Mouse (Mus musculus): Measurements from ENCODE around the gene Ap3b1. TPM values are rescaled to one million over a fixed set of nuclear protein-coding genes. Genes with fewer than 3 reads are reported as not detected.
A peak's percentile ranks its signal among the peaks of the same experiment; 100 is the strongest.

Ap3b1 gene
- total and polyA plus RNA-seq, 3 experiments, result 16.6 to 27.5 (median 23.4) TPM

DNA sequence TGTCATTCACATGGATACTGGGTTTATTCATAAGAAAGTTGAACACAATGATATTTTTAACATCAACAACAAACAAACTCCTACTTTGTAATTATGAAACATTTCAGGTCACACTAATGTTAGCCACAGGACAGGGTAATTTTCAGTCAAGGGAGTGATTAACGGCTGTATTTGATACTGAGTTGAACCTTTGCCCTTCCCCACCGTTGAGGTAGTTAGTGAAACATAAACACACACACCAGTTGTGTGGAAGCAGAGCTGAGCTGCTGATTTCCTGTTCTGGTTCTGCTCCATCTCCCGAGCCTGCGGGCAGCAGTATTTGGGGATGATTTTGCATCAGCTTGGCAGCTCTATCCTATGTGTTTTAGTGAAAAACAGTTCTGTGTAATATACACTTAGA is 88.2 kb downstream of the Ap3b1 start:
- intact Hi-C loops (cut with DNase I), result no loop called here
- Histone ChIP-seq H3K9ac (ENCODE audit: low read depth, low read length) (no peak overlapping the region), H3K27me3 (ENCODE audit: control insufficient read depth, insufficient read depth, low read length) (no peaks in the 10 kb centered on the region), H3K36me3 (ENCODE audit: control insufficient read depth, insufficient read depth, low read length) (no peaks in the 10 kb centered on the region; the same call in 1 of the 2 replicates), H3K4me3 (no peak overlapping the region), H3K4me1 (ENCODE audit: control insufficient read depth, insufficient read depth, low read length) (no peaks in the 10 kb centered on the region), H3K27ac (no peak overlapping the region), H3K79me2 (replicated peaks; ENCODE audit: control insufficient read depth, insufficient read depth, low read length) (no peaks in the 10 kb centered on the region)
- TF ChIP-seq CTCF (IDR thresholded peaks at IDR 0.05) (no peak), POLR2A (IDR thresholded peaks at IDR 0.05; ENCODE audit: insufficient read depth, low read depth, low read length) (no peak), EP300 (IDR thresholded peaks at IDR 0.05; ENCODE audit: insufficient read depth, low read depth, low read length) (no peak)
- DNase-seq, result no peak
- 47% methylated on average over 4 of the region's 4 CpGs for WGBS

DNA sequence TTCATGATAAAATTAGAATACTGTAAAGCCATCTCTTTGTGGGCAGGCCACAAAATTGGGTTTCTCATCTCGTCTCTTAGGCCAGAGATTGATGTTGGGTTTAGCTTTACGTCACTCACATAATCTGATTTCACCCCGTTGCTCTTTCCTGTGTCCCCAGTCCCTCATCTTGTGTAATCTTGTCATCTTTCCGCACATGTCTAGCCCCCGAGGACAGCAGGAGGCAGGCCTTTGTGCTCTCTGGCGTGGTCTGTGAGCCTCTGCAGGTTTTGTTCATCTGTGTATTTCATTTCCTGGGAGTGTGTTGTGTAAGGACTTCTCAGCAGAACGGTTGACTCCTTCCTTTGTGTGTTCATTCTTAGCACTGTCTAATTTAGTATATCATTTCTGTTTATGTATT is 90.8 kb downstream of the Ap3b1 start:
- 59% methylated on average over 7 of the region's 7 CpGs for WGBS
- Histone ChIP-seq H3K79me2 (replicated peaks; ENCODE audit: control insufficient read depth, insufficient read depth, low read length) (no peaks in the 10 kb centered on the region), H3K27ac (no peak overlapping the region), H3K4me3 (no peak overlapping the region), H3K27me3 (ENCODE audit: control insufficient read depth, insufficient read depth, low read length) (no peaks in the 10 kb centered on the region), H3K4me1 (ENCODE audit: control insufficient read depth, insufficient read depth, low read length) (no peaks in the 10 kb centered on the region), H3K9ac (ENCODE audit: low read depth, low read length) (no peak overlapping the region), H3K36me3 (ENCODE audit: control insufficient read depth, insufficient read depth, low read length) (no peaks in the 10 kb centered on the region; the same call in 1 of the 2 replicates)
- intact Hi-C loops (cut with DNase I), result no loop called here
- no peak for DNase-seq
- no peak for TF ChIP-seq CTCF (IDR thresholded peaks at IDR 0.05)
- no peak for TF ChIP-seq POLR2A (IDR thresholded peaks at IDR 0.05; ENCODE audit: insufficient read depth, low read depth, low read length)
- no peak for TF ChIP-seq EP300 (IDR thresholded peaks at IDR 0.05; ENCODE audit: insufficient read depth, low read depth, low read length)

DNA sequence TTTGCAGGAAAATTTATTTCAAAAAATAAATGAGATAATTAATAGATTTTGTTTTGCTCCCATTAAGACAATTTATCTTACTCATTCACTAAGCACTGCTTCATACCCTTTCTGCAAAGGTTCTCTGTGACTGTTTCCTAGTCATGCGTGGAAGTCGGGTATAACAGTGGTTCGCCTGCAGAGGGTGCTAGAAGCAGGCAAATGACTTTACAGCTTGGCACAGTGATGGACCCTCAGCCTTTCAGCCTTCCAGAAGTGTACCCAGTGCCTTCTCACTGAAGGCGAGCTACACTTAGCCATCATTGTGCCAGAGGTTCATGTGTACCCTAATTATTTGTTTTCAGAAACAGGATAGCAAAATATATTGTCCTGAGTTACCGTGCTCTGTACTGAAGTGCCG is 92.5 kb downstream of the Ap3b1 start:
- Histone ChIP-seq H3K36me3 (ENCODE audit: control insufficient read depth, insufficient read depth, low read length) (no peaks in the 10 kb centered on the region), H3K27me3 (ENCODE audit: control insufficient read depth, insufficient read depth, low read length) (no peaks in the 10 kb centered on the region), H3K9ac (ENCODE audit: low read depth, low read length) (no peak overlapping the region), H3K4me3 (no peak overlapping the region), H3K4me1 (ENCODE audit: control insufficient read depth, insufficient read depth, low read length) (no peaks in the 10 kb centered on the region), H3K27ac (no peak overlapping the region), H3K79me2 (replicated peaks; ENCODE audit: control insufficient read depth, insufficient read depth, low read length) (no peaks in the 10 kb centered on the region)
- TF ChIP-seq EP300 (IDR thresholded peaks at IDR 0.05; ENCODE audit: insufficient read depth, low read depth, low read length), result no peak
- TF ChIP-seq CTCF (IDR thresholded peaks at IDR 0.05), result peak; percentile 81
- 64% methylated on average over 6 of the region's 6 CpGs for WGBS
- intact Hi-C loops (cut with DNase I), result loop anchor here (1.0 kb wide), 1 partner anchor 490 kb away; no protein-coding TSS in a partner anchor
- peak in 1 of 2 experiments; percentile 33 for DNase-seq

DNA sequence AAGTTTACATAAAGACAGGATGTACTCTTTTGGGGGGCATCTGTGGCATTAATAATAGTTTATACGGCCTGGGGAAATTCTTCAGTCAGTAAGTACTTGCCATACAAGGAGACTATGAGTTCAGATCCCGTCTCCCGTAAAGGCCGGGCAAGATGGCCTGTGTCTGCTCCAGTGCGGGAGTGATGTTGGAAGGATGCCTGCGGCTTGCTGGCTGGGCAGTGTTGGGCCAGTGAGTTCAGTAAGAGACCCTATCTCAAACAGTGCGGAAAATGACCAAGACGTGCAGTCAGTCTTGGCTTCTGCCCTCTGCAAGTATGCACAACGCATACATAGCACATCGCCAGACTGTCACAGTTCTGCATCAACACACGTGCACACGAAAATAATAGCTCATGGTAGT is 95.4 kb downstream of the Ap3b1 start:
- Histone ChIP-seq H3K4me1 (ENCODE audit: control insufficient read depth, insufficient read depth, low read length) (no peaks in the 10 kb centered on the region; the same call in 1 of the 2 replicates), H3K27ac (no peak overlapping the region), H3K27me3 (ENCODE audit: control insufficient read depth, insufficient read depth, low read length) (no peaks in the 10 kb centered on the region), H3K79me2 (replicated peaks; ENCODE audit: control insufficient read depth, insufficient read depth, low read length) (no peaks in the 10 kb centered on the region), H3K4me3 (no peak overlapping the region), H3K9ac (ENCODE audit: low read depth, low read length) (no peak overlapping the region), H3K36me3 (ENCODE audit: control insufficient read depth, insufficient read depth, low read length) (no peaks in the 10 kb centered on the region)
- no peak for DNase-seq
- TF ChIP-seq CTCF (IDR thresholded peaks at IDR 0.05) (no peak), EP300 (IDR thresholded peaks at IDR 0.05; ENCODE audit: insufficient read depth, low read depth, low read length) (no peak), POLR2A (IDR thresholded peaks at IDR 0.05; ENCODE audit: insufficient read depth, low read depth, low read length) (no peak)
- intact Hi-C loops (cut with DNase I), result no loop called here
- 92% methylated on average over 12 of the region's 12 CpGs for WGBS

DNA sequence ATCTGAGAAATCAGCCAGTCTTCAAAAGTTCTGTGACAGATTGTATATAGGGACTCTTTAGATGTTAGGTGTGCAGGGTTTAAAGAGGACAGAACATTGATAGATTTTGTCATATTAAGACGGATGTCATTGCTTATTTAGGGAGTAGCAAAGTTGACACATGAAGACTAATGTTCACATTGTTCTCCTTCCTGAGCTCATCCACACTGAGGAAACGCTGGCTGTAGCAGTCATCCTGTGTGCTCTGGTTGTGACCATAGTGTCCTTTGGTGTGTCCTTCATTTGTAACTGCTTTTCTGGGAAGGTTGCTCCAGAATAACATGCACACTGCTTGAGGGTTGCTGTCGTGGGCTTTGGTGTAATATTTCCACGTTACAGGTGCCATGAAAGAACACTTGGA is 100.4 kb downstream of the Ap3b1 start:
- Histone ChIP-seq H3K27ac (no peak overlapping the region), H3K9ac (ENCODE audit: low read depth, low read length) (no peak overlapping the region), H3K4me1 (ENCODE audit: control insufficient read depth, insufficient read depth, low read length) (no peaks in the 10 kb centered on the region; the same call in 1 of the 2 replicates), H3K79me2 (replicated peaks; ENCODE audit: control insufficient read depth, insufficient read depth, low read length) (no peaks in the 10 kb centered on the region), H3K36me3 (ENCODE audit: control insufficient read depth, insufficient read depth, low read length) (0 out of 2 replicates have a peak, but pooled peaks cover 2% of the 10 kb centered on the region), H3K27me3 (ENCODE audit: control insufficient read depth, insufficient read depth, low read length) (no peaks in the 10 kb centered on the region), H3K4me3 (no peak overlapping the region)
- intact Hi-C loops (cut with DNase I), result no loop called here
- WGBS, result 46% methylated on average over 4 of the region's 4 CpGs
- TF ChIP-seq POLR2A (IDR thresholded peaks at IDR 0.05; ENCODE audit: insufficient read depth, low read depth, low read length), result no peak
- no peak for TF ChIP-seq CTCF (IDR thresholded peaks at IDR 0.05)
- TF ChIP-seq EP300 (IDR thresholded peaks at IDR 0.05; ENCODE audit: insufficient read depth, low read depth, low read length), result no peak
- no peak for DNase-seq

DNA sequence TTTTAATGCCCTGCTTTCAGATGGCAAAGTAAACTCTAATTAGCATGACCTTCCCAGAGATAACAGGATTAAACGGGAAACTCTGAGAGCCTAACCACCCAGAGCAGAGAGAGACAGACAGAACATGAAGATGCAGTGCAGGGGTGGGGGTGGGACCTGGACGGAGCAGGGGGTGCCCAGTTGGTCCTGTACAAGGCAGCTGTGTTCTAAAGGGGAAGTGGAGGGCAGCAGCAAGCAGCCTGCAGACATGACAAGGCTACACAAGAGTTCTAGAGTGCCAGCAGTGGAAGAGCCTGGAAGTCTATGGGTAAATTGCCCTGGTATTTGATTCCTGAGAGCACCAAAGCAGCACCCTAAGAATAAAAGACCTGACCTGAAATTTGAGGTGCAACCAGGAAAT is 105.5 kb downstream of the Ap3b1 start:
- H3K4me3 ChIP-seq, result no peak overlapping the region
- peaks cover 4% of the 10 kb centered on the region; the same call in 1 of the 2 replicates for H3K4me1 ChIP-seq (ENCODE audit: control insufficient read depth, insufficient read depth, low read length)
- H3K27ac ChIP-seq, result no peak overlapping the region
- no peak for DNase-seq
- H3K9ac ChIP-seq (ENCODE audit: low read depth, low read length), result no peak overlapping the region
- no peaks in the 10 kb centered on the region for H3K79me2 ChIP-seq (replicated peaks; ENCODE audit: control insufficient read depth, insufficient read depth, low read length)
- no peak for TF ChIP-seq EP300 (IDR thresholded peaks at IDR 0.05; ENCODE audit: insufficient read depth, low read depth, low read length)
- TF ChIP-seq CTCF (IDR thresholded peaks at IDR 0.05), result no peak
- no peak for TF ChIP-seq POLR2A (IDR thresholded peaks at IDR 0.05; ENCODE audit: insufficient read depth, low read depth, low read length)
- H3K27me3 ChIP-seq (ENCODE audit: control insufficient read depth, insufficient read depth, low read length), result no peaks in the 10 kb centered on the region
- intact Hi-C loops (cut with DNase I), result no loop called here
- WGBS, result 66% methylated on average over 2 of the region's 2 CpGs
- peaks cover 2% of the 10 kb centered on the region; the same call in 1 of the 2 replicates for H3K36me3 ChIP-seq (ENCODE audit: control insufficient read depth, insufficient read depth, low read length)

Measured in heart, adult 2 months (tissue).